Mouse (Mus musculus) leukemia stem cell, adult 10-12 weeks (primary cell): ENCODE results near the gene Lsm12. TPM values are rescaled to one million over a fixed set of nuclear protein-coding genes. Genes with fewer than 3 reads are reported as not detected.

Source experiments
- polyA plus RNA-seq: library from polyadenylated mRNA; stranded (reverse); fragments of >175 nt; gene quantifications from 2 replicates; pipeline ENCODE4 v1.2.3, GENCODE M21; 2012; ENCODE audit warnings: low replicate concordance

The Lsm12 gene
- polyA plus RNA-seq: 73.7 and 82.1 TPM in 2 replicates

GRCm38 (mm10) chr11:102184646-102185495 is at the start of gene Lsm12:
TSS of gene Lsm12 (minus strand) at chr11:102185296.

DNA sequence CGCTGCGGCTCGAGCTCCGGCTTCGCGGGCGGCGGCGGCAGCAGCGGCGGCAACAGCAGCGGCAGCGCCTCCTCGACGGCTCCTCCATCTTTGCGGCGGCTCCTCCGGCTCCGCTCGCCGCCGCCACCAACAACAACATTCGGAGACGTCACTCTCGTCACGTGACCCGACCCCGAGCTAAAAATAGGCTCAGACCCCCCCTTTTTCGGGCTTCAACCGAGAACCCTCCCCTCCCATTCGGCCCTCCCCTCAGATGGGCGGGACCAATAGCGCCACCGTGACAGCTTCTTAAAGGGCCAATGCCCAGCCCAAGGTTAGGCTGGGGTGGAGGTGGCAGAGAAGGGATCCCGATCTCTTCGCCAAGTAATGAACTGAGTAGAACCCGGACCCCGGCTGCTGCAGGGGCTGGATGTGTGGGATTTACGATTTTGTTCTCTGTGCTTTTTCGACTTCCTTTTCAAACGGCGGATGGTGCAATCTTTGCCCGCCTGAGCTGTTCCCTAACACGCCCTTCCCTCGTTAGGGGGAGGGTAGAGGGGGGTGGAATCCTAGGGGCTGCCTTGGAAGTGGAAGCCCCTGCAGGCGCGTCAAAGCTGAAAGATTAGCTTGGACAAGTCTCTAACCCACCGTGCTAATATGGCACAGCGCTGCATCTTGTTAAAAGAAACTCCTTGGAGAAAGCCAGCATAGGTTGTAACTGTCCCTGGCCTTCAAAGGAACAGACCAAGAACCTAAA is 45.1 kb upstream of the Lsm12 start, which contains the start of gene Hdac5:
Hdac5 (minus strand) TSS at position 161 of the 736 bp plus-strand sequence.

GRCm38 (mm10) chr11:102189461-102190436 is 4.7 kb upstream of the Lsm12 start, which contains the start of gene G6pc3:
TSS of gene G6pc3 (plus strand) at chr11:102189620.

GRCm38 (mm10) chr11:102156039-102156785 is 28.9 kb downstream of the Lsm12 start, which contains the start of gene Tmem101:
TSS of gene Tmem101 (minus strand) at chr11:102156404.

GRCm38 (mm10) chr11:102145471-102146001 is 39.6 kb downstream of the Lsm12 start, which contains the start of gene Nags:
TSS of gene Nags (plus strand) at chr11:102145513.

Other genes with a start within 250 kb of the Lsm12 start
- not detected in 2 replicates for gene Sost, start 218.3 kb downstream of the Lsm12 start, polyA plus RNA-seq
- not detected in 2 replicates for gene Cfap97d1, start 201.0 kb downstream of the Lsm12 start, polyA plus RNA-seq
- 5.0 and 5.5 TPM in 2 replicates for gene Dusp3, start 198.3 kb downstream of the Lsm12 start, polyA plus RNA-seq
- gene Mpp3, start 156.8 kb downstream of the Lsm12 start, polyA plus RNA-seq: 0.29 and 0.50 TPM in 2 replicates
- 0.13 TPM in 1 of 2 replicates, not detected in the other for gene Cd300lg, start 143.8 kb downstream of the Lsm12 start, polyA plus RNA-seq
- gene Mpp2, start 96.8 kb downstream of the Lsm12 start, polyA plus RNA-seq: 25.4 and 25.8 TPM in 2 replicates
- gene Ppy, start 84.0 kb downstream of the Lsm12 start, polyA plus RNA-seq: not detected in 2 replicates
- not detected in 2 replicates for gene Pyy, start 77.5 kb downstream of the Lsm12 start, polyA plus RNA-seq
- gene Nags, start 39.8 kb downstream of the Lsm12 start, polyA plus RNA-seq: 2.0 and 2.1 TPM in 2 replicates
- 6.5 and 10.4 TPM in 2 replicates for gene Tmem101, start 28.9 kb downstream of the Lsm12 start, polyA plus RNA-seq
- gene G6pc3, start 4.3 kb upstream of the Lsm12 start, polyA plus RNA-seq: 19.9 and 23.2 TPM in 2 replicates
- gene Hdac5, start 44.9 kb upstream of the Lsm12 start, polyA plus RNA-seq: 89.8 and 95.7 TPM in 2 replicates
- 2.6 and 13.3 TPM in 2 replicates for gene BC030867, start 63.6 kb upstream of the Lsm12 start, polyA plus RNA-seq
- gene Asb16, start 83.4 kb upstream of the Lsm12 start, polyA plus RNA-seq: 0.98 and 1.2 TPM in 2 replicates
- 46.9 and 69.3 TPM in 2 replicates for gene Tmub2, start 99.6 kb upstream of the Lsm12 start, polyA plus RNA-seq
- gene Atxn7l3, start 111.3 kb upstream of the Lsm12 start, polyA plus RNA-seq: 73.0 and 101 TPM in 2 replicates
- 99.7 and 124 TPM in 2 replicates for gene Ubtf, start 134.4 kb upstream of the Lsm12 start, polyA plus RNA-seq
- 452 and 1,470 TPM in 2 replicates for gene Slc4a1, start 180.9 kb upstream of the Lsm12 start, polyA plus RNA-seq
- gene Rundc3a, start 208.1 kb upstream of the Lsm12 start, polyA plus RNA-seq: 5.3 and 23.3 TPM in 2 replicates
- 151 and 356 TPM in 2 replicates for gene Slc25a39, start 222.7 kb upstream of the Lsm12 start, polyA plus RNA-seq
- gene Grn, start 245.0 kb upstream of the Lsm12 start, polyA plus RNA-seq: 42.1 and 60.7 TPM in 2 replicates